Mouse (Mus musculus) testis, adult 2 months (tissue): ENCODE data around the gene Ccdc134.

Source experiments
- CTCF ChIP-seq: fragments of 200-500 bp; IDR thresholded peaks from 2 replicates; pipeline ENCODE4 v1.5.1; 2012; ENCODE audit warnings: low read depth, mild to moderate bottlenecking, inconsistent platforms, low read length, moderate library complexity; ENCODE audit not compliant: control insufficient read depth, insufficient read depth, insufficient replicate concordance
- POLR2A ChIP-seq: fragments of 200-500 bp; IDR thresholded peaks from 2 replicates; pipeline ENCODE4 v1.6.1; 2012; ENCODE audit warnings: low read depth, mild to moderate bottlenecking, inconsistent platforms, low read length, moderate library complexity; ENCODE audit not compliant: control insufficient read depth

DNA sequence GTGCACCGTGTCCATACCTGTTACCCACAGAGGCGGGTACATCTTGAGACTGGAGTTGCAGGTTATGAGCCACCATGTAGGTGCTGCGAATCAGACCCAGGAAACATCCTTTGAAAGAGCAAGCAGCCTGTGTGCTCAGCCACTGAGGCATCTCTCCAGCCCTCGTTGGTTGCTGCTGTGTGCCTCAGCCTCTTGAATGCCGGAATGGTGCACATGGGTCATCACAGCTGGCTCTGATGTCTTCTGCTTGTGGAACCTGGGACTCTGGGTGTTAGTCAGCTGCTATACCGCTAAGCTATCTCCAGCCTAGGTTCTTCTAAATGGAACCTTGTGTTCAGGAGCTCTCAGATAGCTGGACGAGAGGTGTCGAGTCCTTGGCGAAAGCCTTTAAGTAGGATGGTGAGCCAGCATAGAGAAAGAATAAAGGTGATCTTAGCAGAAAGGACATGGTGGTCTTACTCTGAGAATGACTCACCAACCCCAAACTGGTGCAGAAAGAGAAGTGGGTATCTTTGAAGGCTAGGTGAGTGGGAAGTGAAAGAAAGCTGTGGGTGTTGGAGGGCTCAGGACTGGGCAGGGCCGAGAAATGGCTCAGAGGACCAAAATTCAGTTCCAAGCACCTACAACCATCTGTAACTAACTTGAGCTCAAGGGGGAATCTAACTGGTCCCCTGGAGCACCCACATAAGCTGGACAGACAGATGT is 35.8 kb downstream of the Ccdc134 start:
- TF ChIP-seq CTCF (no peak), POLR2A (no peak)
